ENCODE assay signal across 20 mouse cellular contexts in genomic region chr17:86872643-86873042, GRCm38 (mm10). TPM values are rescaled to one million over a fixed set of nuclear protein-coding genes. Genes with fewer than 3 reads are reported as not detected.
"Had no signal": no experiment of that assay in that cellular context is flagged by ENCODE, and none has a peak within 500 bp of the region (broad histone marks: within the 10 kb centered on the region; RNA-seq: fewer than 3 reads in every experiment).

No protein-coding gene starts in this region.

- H3K9me3 ChIP-seq: limb, embryonic 12.5 days; liver, embryonic 13.5 days; lung, embryonic 15.5 days; midbrain, embryonic 13.5 days; neural tube, embryonic 15.5 days had no signal

- H3K9ac ChIP-seq: limb, embryonic 12.5 days; liver, embryonic 13.5 days; liver, postnatal 0 days; lung, embryonic 15.5 days; midbrain, embryonic 13.5 days; neural tube, embryonic 15.5 days had no signal

- ATAC-seq: intestine, postnatal 0 days; liver, postnatal 0 days; midbrain, embryonic 13.5 days had no signal

- H3K27me3 ChIP-seq: limb, embryonic 12.5 days; liver, embryonic 13.5 days; lung, embryonic 15.5 days; neural tube, embryonic 15.5 days had no signal

- H3K4me1 ChIP-seq: limb, embryonic 12.5 days; lung, embryonic 15.5 days; midbrain, embryonic 13.5 days; neural tube, embryonic 15.5 days had no signal

- H3K36me3 ChIP-seq: limb, embryonic 12.5 days; liver, embryonic 13.5 days; lung, embryonic 15.5 days; midbrain, embryonic 13.5 days; neural tube, embryonic 15.5 days had no signal

- H3K4me2 ChIP-seq: limb, embryonic 12.5 days; liver, embryonic 13.5 days; lung, embryonic 15.5 days; midbrain, embryonic 13.5 days; neural tube, embryonic 15.5 days had no signal

- H3K27ac ChIP-seq: kidney, postnatal 0 days; layer of hippocampus, adult 2 months; limb, embryonic 12.5 days; liver, embryonic 13.5 days; lung, embryonic 15.5 days; midbrain, embryonic 13.5 days; neural tube, embryonic 15.5 days; stomach, postnatal 0 days had no signal

- DNase-seq: kidney, adult 9 months; kidney, postnatal 36 days; liver; liver, embryonic 13.5 days; liver, postnatal 0 days; lung, postnatal 36 days; right cerebral cortex, adult 18-20 months had no signal

- H3K4me3 ChIP-seq: layer of hippocampus, adult 2 months; limb, embryonic 12.5 days; liver, embryonic 13.5 days; lung, embryonic 15.5 days; midbrain, embryonic 13.5 days; neural tube, embryonic 15.5 days had no signal

RNA-seq across cellular contexts. Expression of gene Tmem247, which starts 44.5 kb away (rescaled TPM):
- total RNA-seq: layer of hippocampus, adult 2 months; layer of hippocampus, postnatal 10 days; left cerebral cortex, postnatal 36 days; megakaryocyte progenitor cell, adult 5-6 weeks; midbrain, postnatal 0 days had no signal
- polyA plus RNA-seq: intestine, postnatal 0 days; kidney, postnatal 0 days; limb, embryonic 12.5 days; liver, embryonic 13.5 days; liver, postnatal 0 days; lung, embryonic 15.5 days; midbrain, embryonic 13.5 days; midbrain, postnatal 0 days; neural tube, embryonic 11.5 days; neural tube, embryonic 15.5 days; stomach, postnatal 0 days had no signal
